Mouse (Mus musculus): ENCODE measurements around the gene Syce3.
A peak's percentile ranks its signal among the peaks of the same experiment; 100 is the strongest.

The Syce3 gene

DNA sequence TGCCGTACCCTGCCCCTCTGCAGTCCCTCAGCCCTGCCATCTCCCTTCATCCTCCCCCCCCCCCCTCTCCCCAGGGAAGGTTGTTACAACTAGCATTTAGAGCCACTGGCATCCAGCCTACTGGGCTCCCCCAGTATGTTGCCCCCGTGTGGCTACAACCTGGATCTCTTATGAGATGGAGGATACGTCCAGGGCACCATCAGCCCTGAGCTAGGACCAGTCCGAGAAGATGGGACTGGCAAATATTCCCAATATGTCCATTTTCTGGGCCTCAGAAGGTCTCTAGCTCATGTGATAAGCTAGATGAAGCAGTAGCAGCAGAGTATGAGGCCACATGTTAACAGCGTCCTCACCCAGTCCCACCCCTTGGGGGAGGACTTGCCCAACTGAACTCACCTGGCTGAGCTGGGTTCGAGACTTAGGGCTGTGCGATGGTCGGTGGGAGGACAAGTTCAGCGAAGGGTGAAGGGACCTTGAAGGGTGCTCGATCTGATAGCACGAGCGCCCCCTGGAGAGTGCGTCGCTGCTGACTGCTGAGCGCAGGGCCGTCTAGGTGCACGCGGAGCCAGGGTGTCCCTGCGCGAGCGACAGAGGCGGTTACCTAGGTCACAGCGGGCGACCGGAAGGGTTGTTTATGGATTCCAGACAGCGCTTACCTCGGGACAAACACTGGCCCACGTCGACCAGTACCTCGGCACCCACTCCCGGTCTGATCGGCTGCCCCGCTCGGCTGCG, 37.1 kb downstream of the Syce3 start:
- peak; percentile 88 for DNase-seq (ENCODE audit: low spot score)

DNA sequence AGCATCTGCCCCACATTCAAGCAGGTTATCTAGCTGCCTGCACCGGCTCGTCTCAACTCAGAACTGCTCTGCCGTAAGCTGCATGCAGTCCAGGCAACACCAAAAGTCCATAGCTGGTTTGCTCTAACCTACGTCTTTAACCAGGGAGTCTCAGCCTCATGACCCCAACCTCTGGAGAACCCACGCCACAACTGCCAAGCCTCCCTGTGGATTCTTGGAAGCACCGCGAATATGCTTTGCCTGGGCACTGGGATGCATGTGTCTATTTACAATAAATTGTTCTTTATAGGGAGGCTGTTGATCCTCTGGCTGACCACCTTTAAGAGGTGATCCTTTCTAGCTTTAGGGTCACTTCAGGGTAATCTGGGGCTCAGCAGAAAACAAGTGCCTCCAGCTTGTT, 37.8 kb downstream of the Syce3 start:
- no peak for DNase-seq (ENCODE audit: low spot score)

DNA sequence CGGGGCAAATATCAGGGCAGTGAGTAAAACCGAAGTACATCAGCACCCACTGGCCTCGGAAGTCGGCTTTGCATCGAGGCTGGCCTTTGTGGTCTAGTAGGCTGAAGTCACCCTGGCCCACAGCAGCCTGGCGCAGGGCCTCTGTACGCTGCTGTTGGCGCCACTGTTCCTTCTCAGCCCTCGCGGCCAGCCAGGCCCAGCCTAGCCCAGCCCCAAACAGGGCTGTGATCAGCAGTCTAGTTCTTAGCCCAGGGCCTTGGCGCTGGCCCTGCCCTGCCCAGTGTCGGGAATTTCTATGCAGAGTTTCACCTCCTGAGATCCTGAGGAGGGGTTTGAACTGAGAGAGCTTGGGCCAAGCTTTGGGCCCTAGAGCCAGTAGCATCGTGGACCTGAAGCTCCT, 38.2 kb downstream of the Syce3 start:
- peak; percentile 42 for DNase-seq (ENCODE audit: low spot score)

DNA sequence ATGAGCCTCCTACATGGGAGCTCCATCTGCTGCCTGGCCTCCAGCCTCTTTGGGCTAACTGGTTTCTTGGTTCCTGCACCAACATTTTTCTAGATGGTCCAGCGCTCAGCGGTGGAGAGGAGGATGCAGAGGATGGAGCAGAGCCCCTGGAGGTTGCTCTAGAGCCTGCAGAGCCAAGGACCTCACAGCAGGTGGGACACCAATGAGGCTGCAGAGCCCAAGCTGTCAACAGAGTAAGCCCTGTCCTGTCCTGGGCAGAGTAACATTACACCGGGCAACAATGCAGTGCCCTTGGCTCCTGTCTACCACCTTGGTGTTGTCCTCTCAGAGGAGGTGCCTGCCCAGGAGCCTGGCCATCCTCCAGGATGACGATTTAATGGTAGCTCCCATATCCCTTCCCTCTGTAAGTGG, 45.2 kb downstream of the Syce3 start:
- no peak for DNase-seq (ENCODE audit: low spot score)

DNA sequence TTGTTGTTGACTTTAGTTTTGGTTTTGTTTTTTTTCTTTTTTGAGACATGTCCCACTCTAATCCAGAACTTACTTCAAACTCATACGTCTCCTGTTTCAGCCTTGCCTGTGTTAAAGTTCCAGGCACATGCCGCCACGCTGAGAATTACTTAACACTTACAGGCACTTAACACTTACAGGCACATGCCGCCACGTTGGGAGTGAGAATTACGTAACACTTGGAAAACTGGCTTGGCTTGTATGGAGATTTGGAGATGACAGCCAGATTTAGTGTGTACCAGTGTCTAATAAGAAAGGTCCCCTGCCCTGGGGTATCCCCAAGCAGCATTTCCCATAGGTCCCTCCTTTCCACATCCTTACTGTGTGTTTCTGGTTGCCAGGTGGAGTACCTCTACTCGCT, 47.3 kb downstream of the Syce3 start:
- DNase-seq (ENCODE audit: low spot score), result no peak

DNA sequence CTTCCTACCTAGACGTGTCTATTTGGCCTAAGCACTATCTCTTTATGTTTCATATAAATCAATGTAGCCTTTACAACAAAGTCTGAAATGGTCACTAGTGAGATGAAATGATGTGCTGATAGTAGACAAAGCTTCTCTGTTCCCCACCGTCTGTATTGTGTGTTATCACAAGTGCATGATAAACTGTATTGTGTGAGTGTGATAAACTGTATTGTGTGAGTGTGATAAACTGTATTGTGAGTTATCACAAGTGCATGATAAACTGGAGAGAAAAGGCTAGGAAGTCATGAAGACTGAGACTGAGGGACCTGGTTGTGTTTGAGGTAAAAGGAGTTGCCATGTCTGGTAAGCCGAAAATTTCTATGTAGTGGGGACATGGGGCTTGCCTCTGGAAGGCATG, 51.5 kb downstream of the Syce3 start:
- DNase-seq (ENCODE audit: low spot score), result no peak

DNA sequence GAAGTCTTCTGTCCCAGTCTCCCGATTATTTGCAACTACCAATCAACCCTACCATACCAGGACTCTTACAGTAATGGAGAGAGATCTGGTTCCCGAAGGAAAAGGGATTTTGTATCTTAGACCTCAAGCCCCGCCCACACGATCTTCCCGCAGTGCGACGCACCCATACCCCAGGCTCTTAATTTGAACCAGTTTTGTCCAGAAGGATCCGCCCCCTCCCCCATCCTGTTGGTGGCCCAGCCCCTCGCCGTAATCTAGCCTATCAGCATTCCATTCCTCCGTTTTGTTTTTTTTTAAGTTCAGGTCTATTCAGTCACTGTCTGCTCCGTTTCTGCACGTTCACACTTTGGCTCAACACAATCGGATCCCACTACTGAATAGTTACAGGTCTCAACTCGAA, 53.9 kb downstream of the Syce3 start:
- peak; percentile 94 for DNase-seq (ENCODE audit: low spot score)

DNA sequence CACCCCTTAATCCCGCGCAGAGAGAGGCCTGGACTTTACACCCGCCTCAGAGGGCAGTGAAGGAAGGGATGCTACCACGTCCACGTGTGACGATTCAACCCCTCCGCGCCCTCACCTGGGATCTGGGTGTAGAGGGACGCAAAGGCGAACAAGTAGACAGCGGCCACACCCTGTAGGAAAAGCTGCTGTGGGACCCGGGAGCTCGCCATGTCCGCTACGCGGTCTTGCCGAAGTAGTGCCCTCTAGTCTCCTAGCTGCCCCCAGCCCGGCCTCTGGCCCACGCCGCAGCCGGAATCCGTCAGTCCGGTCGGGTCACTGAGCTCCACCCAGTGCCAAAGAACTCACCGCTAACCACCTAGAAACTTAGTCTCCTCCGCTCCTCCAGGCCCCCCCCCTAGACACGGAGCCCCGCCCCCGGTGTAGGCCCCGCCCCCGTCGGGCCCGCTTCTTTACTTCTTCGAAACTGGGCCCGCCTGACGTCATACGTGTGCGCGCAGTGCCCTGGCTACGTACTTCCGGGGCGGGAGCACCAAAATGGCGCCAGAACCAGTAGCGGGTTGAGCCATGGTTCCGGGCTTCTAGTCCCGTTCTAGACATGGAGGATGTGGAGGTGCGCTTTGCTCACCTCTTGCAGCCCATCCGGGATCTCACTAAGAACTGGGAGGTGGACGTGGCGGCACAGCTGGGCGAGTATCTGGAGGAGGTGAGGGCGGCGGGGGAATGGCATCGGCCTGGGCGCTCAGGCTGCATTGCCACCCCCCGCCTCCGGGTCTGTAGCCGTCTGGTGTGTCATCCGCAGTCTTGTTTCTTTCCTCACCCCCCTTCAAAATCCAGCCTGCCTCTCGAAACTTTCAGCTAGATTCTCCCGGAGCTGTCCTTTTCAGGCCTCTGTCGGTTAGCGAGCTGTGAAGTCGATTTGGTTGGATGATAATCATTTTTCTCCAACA, 54.8 kb downstream of the Syce3 start, which contains the start of the genes Lmf2 and Ncaph2:
TSS of gene Lmf2 (minus strand) at position 419 of the 947 bp plus-strand sequence.
TSS of gene Ncaph2 (plus strand) at position 479 of the 947 bp plus-strand sequence.
- peak; percentile 98 for DNase-seq (ENCODE audit: low spot score)

DNA sequence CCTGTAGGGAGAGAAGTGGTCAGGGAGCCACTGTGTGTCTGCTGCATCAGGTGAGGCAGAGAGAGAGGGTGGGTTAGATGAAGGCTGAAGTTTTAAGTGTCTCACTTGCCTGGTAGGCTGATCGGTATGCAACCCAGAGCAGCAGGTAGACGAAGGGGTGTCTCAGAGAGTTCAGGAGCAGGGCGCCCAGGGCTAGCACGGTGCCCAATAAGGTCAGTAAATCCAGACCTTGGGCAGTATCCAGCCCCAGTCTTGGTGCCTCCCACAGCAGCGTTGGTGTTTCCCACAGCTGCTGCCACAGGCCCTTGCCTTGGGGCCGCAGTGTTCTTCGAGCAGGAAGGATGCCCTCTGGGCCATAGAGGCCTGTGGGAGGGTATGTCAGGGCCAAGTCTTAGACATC, 55.8 kb downstream of the Syce3 start:
- DNase-seq (ENCODE audit: low spot score), result peak; percentile 49

DNA sequence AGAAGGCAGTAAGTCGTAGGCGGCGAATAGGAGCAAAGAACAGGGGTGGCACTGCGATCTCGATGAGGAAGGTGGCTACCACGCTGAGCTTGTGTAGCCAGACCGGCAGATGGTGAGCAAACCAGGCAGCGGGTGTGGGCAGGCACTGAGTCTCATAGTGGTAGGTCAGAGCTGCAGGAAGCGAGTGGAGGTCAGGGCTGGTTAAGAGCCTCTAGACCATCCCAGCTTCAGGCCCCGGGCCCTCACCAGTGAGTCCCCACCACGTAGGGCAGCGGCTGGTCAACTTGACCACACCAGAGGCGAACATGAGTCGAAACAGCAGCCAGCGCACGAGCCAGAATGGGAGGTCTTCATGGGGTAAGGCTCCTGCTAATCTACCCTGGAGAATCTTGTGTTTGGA, 56.5 kb downstream of the Syce3 start:
- no peak for DNase-seq (ENCODE audit: low spot score)

DNA sequence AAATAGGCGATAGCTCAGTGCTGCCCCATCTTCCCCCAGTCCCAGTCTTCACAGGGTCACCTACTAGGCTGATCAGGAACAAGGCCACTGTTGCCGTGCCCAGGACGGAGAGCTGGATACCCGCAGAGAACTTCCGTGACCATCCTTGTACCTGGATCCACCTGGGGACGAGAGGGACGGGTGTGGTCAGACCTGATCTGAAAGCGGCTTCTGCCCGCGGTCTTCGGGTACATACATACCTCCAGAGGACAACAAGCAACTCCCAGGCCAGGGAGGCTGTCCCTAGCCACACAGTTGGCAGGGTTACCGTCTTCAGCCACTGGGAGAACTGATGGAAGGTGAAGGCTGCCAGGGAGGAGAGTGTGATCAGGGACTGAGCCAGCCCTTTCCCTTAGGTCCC, 57.5 kb downstream of the Syce3 start:
- DNase-seq (ENCODE audit: low spot score), result no peak

DNA sequence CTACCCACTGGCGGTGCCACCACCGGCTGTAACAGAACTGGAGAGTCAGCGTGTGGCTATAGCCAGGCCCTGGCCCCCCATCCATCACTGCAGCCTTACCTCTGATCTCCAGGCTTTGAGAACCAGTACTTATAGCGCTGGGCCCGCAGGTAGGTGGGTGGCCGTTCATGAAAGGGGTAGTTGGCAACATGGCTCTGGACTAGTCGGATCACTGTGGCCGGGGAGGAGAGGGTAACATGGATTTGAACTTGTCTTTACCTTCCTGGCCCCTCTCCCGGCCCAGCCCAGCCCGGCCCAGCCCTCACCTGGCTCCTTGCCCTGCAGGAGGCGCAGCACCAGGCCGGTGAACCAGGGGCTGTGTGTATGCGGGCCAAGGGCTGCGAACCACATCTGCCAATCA, 58.2 kb downstream of the Syce3 start:
- DNase-seq (ENCODE audit: low spot score), result no peak

DNA sequence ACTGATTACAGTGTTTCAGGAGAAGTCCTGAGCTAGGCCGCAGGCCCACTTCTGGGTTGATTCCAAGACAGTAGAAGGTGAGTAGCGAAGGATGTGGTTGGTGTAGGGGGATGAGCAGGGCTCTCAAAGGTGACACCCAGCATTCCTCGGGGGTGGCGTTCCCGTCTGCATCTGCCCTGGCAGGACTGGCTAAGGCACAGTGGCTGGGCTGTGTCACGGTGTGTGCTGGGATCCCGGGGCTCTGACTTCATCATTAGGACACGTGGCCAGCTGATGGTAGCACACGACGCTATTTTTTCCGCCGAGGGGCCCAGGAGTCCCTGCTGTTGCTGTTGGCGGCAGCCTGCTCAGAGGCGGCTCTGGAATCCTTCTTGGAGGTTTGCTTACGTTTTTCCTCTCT, 59.0 kb downstream of the Syce3 start:
- DNase-seq (ENCODE audit: low spot score), result no peak

DNA sequence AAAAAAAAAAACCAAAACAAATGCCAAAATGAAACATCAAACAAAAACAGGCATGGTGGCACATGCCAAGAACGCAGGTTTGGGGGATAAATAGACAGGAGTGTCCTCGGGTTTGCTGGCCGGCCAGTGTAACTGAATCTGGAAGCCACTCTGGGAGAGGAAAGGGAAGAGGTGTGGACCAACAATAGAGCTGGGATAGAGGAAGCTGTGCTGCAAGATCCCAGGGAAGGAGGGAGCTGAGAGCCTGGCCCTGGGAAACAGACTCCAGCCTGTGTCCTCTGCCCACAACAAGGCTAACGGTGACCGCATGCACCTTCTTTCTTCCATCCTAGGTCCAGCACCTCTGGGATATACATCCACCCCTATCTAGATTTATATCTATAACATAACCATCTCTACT, 59.9 kb downstream of the Syce3 start:
- DNase-seq (ENCODE audit: low spot score), result no peak

DNA sequence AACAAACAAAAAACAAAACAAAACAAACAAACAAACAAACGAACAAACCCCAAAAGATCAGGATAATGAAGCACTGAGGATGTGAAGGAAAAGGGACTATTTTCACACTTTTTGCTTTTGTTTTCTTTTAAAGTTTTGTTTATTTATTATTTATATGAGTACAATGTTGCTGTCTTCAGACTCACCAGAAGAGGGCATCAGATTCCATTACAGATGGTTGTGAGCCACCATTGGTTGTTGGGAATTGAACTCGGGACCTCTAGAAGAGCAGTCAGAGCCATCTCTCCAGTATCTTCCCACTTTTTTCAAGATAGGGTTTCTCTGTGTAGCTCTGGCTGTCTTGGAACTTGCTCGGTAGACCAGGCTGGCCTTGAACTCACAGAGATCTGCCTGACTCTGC, 67.0 kb downstream of the Syce3 start:
- DNase-seq (ENCODE audit: low spot score), result no peak

DNA sequence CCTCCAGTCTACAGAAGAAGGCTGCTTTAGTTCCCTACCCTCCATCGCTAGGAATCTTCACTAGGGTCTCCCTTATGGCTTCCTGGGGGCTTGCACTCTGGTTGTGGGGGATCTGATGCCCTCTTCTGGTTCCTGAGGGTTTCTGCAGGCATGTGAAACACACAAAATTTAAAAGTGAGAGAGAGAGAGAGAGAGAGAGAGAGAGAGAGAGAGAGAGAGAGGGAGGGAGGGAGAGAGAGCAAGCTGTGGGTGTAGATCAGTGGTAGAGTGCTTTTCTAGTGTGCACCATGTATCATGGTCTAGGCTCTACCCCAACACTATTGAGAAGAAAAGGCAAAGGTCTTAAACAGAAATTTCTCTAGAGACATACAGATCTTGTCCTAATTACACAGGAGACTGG, 68.6 kb downstream of the Syce3 start:
- DNase-seq (ENCODE audit: low spot score), result no peak

All from testis, postnatal 10 days (tissue).